Mouse (Mus musculus): ENCODE results near the gene Dnm2. TPM values are rescaled to one million over a fixed set of nuclear protein-coding genes. Genes with fewer than 3 reads are reported as not detected.

The Dnm2 gene
- total RNA-seq, 4 experiments from 2014 or later, result 29.3 to 39.1 (median 30.8) TPM

- DNase-seq (ENCODE audit: low spot score in 2 of 2), result no peak
Measured at GRCm38 (mm10) chr9:21545351-21545915, 120.7 kb downstream of the Dnm2 start.

GRCm38 (mm10) chr9:21545916-21546788 lies 121.4 kb downstream of the Dnm2 start:
- DNase-seq (ENCODE audit: low spot score in 2 of 2), result peak; percentile 99

GRCm38 (mm10) chr9:21546789-21547074 lies 122.0 kb downstream of the Dnm2 start, which contains the start of gene Carm1:
TSS of gene Carm1 (plus strand) at chr9:21546894.
- DNase-seq (ENCODE audit: low spot score in 2 of 2), result peak in 1 of 2 experiments; percentile 56

GRCm38 (mm10) chr9:21547075-21547941 lies 122.6 kb downstream of the Dnm2 start:
- DNase-seq (ENCODE audit: low spot score in 2 of 2), result peak in 1 of 2 experiments; percentile 47

- DNase-seq (ENCODE audit: low spot score in 2 of 2), result no peak
Measured at GRCm38 (mm10) chr9:21551049-21551448, 126.3 kb downstream of the Dnm2 start.

GRCm38 (mm10) chr9:21553607-21554273 lies 129.0 kb downstream of the Dnm2 start:
- no peak for DNase-seq (ENCODE audit: low spot score in 2 of 2)

GRCm38 (mm10) chr9:21555198-21555742 lies 130.6 kb downstream of the Dnm2 start:
- DNase-seq (ENCODE audit: low spot score in 2 of 2), result no peak

GRCm38 (mm10) chr9:21556996-21557395 lies 132.3 kb downstream of the Dnm2 start:
- no peak for DNase-seq (ENCODE audit: low spot score in 2 of 2)

Small RNAs within 50 kb of the gene (microRNA-seq; reads per million reads assigned to microRNA genes)
- not detected for gene Mir199a-1

Other genes starting within 250 kb of the Dnm2 start
- 10 to 100 TPM; 54.9 to 59.4 (median 57.4) TPM for gene Keap1, start 185.5 kb upstream of the Dnm2 start, total RNA-seq (2022)
- gene S1pr5, start 176.5 kb upstream of the Dnm2 start, total RNA-seq (2022), result under 1 TPM; 0.10 to 0.29 (median 0.15) TPM
- gene Atg4d, start 159.6 kb upstream of the Dnm2 start, total RNA-seq (2022), result 10 to 100 TPM; 74.3 to 87.3 (median 80.7) TPM
- 10 to 100 TPM in 3 of 4 experiments, 1 to 10 TPM in 1; 8.4 to 13.0 (median 11.4) TPM for gene Kri1, start 136.9 kb upstream of the Dnm2 start, total RNA-seq (2022)
- gene Cdkn2d, start 133.5 kb upstream of the Dnm2 start, total RNA-seq (2022), result 10 to 100 TPM in 3 of 4 experiments, 1 to 10 TPM in 1; 8.8 to 10.7 (median 10.6) TPM
- not detected for gene Ap1m2, start 112.6 kb upstream of the Dnm2 start, total RNA-seq (2022)
- gene Slc44a2, start 104.2 kb upstream of the Dnm2 start, total RNA-seq (2022), result 100 to 1,000 TPM; 155 to 165 (median 161) TPM
- gene Ilf3, start 57.0 kb upstream of the Dnm2 start, total RNA-seq (2022), result 10 to 100 TPM; 15.8 to 20.6 (median 18.9) TPM
- 1 to 10 TPM; 5.8 to 8.0 (median 6.2) TPM for gene Qtrt1, start 13.1 kb upstream of the Dnm2 start, total RNA-seq (2022)
- 10 to 100 TPM; 30.2 to 35.8 (median 33.3) TPM for gene Tmed1, start 85.3 kb downstream of the Dnm2 start, total RNA-seq (2022)
- under 1 TPM in 3 of 4 experiments, not detected in 1; 0.22 to 0.58 (median 0.48) TPM for gene AB124611, start 101.3 kb downstream of the Dnm2 start, total RNA-seq (2022)
- gene Carm1, start 122.0 kb downstream of the Dnm2 start, total RNA-seq (2022), result 10 to 100 TPM; 52.5 to 65.9 (median 55.2) TPM
- 10 to 100 TPM; 48.2 to 52.3 (median 51.3) TPM for gene Timm29, start 167.8 kb downstream of the Dnm2 start, total RNA-seq (2022)
- 1 to 10 TPM; 6.2 to 6.7 (median 6.5) TPM for gene Yipf2, start 167.9 kb downstream of the Dnm2 start, total RNA-seq (2022)
- gene Smarca4, start 191.3 kb downstream of the Dnm2 start, total RNA-seq (2022), result 10 to 100 TPM; 37.3 to 40.9 (median 38.5) TPM

Measured in gastrocnemius, adult 8-10 months (tissue).